Mouse (Mus musculus) CD4-positive, CD25-positive, alpha-beta regulatory T cell (primary cell): ENCODE measurements around the gene H60c. TPM values are rescaled to one million over a fixed set of nuclear protein-coding genes. Genes with fewer than 3 reads are reported as not detected.

ENCODE experiments used
- polyA plus RNA-seq: library from polyadenylated mRNA; unstranded; fragments of 100-300 nt; shearing (Covaris generic); gene quantifications from one replicate; pipeline ENCODE4 v1.2.1, GENCODE M21; 2017

H60c gene
- polyA plus RNA-seq: 0.11 TPM

DNA sequence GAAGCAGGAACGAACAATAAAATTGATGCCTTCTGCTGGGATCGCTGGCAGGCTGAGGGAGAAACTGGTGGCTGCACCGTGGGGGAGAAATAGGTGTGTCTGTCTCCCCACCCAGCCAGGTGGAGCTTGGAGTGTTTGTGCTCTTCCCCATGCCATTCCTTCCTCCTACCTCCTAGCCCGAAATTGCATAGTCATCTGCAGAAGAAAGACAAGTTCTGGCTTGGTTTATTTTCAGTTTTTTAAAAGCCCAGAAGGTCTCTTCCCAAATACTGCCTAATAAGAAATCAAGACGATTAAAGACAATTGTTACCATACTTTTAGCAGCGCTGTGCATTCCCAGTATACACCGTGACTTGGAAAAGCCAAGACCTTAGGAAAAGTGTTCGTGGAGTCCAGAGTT, at the start of gene H60c:
Gene H60c, minus strand, starts transcription at position 101 of the 400 bp plus-strand sequence.

Other genes starting within 250 kb of the H60c start
- not detected for gene Ppp1r14c, start 98.3 kb upstream of the H60c start, polyA plus RNA-seq